Mouse (Mus musculus): ENCODE measurements at regions not wholly inside any gene's neighbourhood (a gene's known extent, or its start where the extent isn't known, plus 50 kb on each side); places are given as distances from the start of the nearest gene placed in this dataset.

- no peak for TF ChIP-seq POLR2A (IDR thresholded peaks at IDR 0.05; ENCODE audit: low read depth, low read length)
- TF ChIP-seq RAD21 (IDR thresholded peaks at IDR 0.05; ENCODE audit: low read depth, low read length) = no peak
- no peak for TF ChIP-seq EP300 (IDR thresholded peaks at IDR 0.05; ENCODE audit: low read length)
- TF ChIP-seq USF1 (IDR thresholded peaks at IDR 0.05; ENCODE audit: low read depth, low read length) = no peak
- no peak for TF ChIP-seq MAFK (IDR thresholded peaks at IDR 0.05; ENCODE audit: insufficient replicate concordance, low read length)
- no peak for TF ChIP-seq TCF12 (IDR thresholded peaks at IDR 0.05; ENCODE audit: low read depth, low read length)
- TF ChIP-seq CTCF (conservative IDR thresholded peaks at IDR 0.05 in 1 of 2, IDR thresholded peaks at IDR 0.05 in 1 of 2; ENCODE audit: low read depth in 2 of 2, low read length in 2 of 2) = no peak
- no peak for TF ChIP-seq SMC3 (IDR thresholded peaks at IDR 0.05; ENCODE audit: low read depth, low read length)
- TF ChIP-seq MAX (IDR thresholded peaks at IDR 0.05; ENCODE audit: low read length) = no peak
- TF ChIP-seq ZNF384 (IDR thresholded peaks at IDR 0.05; ENCODE audit: low read depth, low read length) = no peak
- no peak for TF ChIP-seq POLR2AphosphoS2 (IDR thresholded peaks at IDR 0.05; ENCODE audit: low read depth, low read length)
- TF ChIP-seq NELFE (IDR thresholded peaks at IDR 0.05; ENCODE audit: low read depth, low read length) = no peak
Observed at GRCm38 (mm10) chr14:61701131-61701530, 93.9 kb downstream of the Kcnrg start.

Data from CH12.LX (cell line).